Mouse (Mus musculus) myocyte (in vitro differentiated cells): ENCODE measurements at regions not wholly inside any gene's neighbourhood (a gene's known extent, or its start where the extent isn't known, plus 50 kb on each side); places are given as distances from the start of the nearest gene placed in this dataset.

Experiments used
- H3K27me3 ChIP-seq: one replicate; pipeline ENCODE4 v1.6.1; 2011; ENCODE audit not compliant: control insufficient read depth, insufficient read depth, insufficient read length
- H3K36me3 ChIP-seq: one replicate; pipeline ENCODE4 v1.6.1; 2011; ENCODE audit not compliant: control insufficient read depth, insufficient read depth
- H3K4me2 ChIP-seq: one replicate; pipeline ENCODE4 v1.6.1; 2011; ENCODE audit warnings: low read depth, control low read depth
- H3K4me3 ChIP-seq: one replicate; pipeline ENCODE4 v1.5.1; 2011; ENCODE audit warnings: mild to moderate bottlenecking, control low read depth, moderate library complexity
- H3K79me2 ChIP-seq: one replicate; pipeline ENCODE4 v1.6.1; 2011; ENCODE audit not compliant: control insufficient read depth, insufficient read depth
- H3ac ChIP-seq: one replicate; pipeline ENCODE4 v1.6.1; 2011; ENCODE audit not compliant: control insufficient read depth, insufficient read length
- CEBPB ChIP-seq: IDR thresholded peaks from 2 replicates; pipeline ENCODE4 v1.6.1; 2011; ENCODE audit warnings: mild to moderate bottlenecking, moderate library complexity; ENCODE audit not compliant: poor library complexity, insufficient read depth, severe bottlenecking
- E2F4 ChIP-seq: IDR thresholded peaks from one replicate; pipeline ENCODE4 v1.6.1; 2011; ENCODE audit warnings: mild to moderate bottlenecking, control low read depth, moderate library complexity; ENCODE audit not compliant: insufficient read depth
- MAX ChIP-seq: IDR thresholded peaks from one replicate; pipeline ENCODE4 v1.6.1; 2011; ENCODE audit warnings: low read depth, mild to moderate bottlenecking, control low read depth
- MYOD1 ChIP-seq, 3 experiments: IDR thresholded peaks; one replicate each; pipeline ENCODE4 v1.6.1; 2011; ENCODE audit warnings: control low read depth in 2 of 3, low read depth in 2 of 3, mild to moderate bottlenecking in 2 of 3, moderate library complexity in 1 of 3; ENCODE audit not compliant: insufficient read length in 2 of 3, control insufficient read depth in 1 of 3
- MYOG ChIP-seq, 3 experiments: IDR thresholded peaks; one replicate each; pipeline ENCODE4 v1.6.1; 2011; ENCODE audit warnings: control low read depth in 2 of 3, low read depth in 2 of 3, mild to moderate bottlenecking in 2 of 3; ENCODE audit not compliant: insufficient read length in 2 of 3, control insufficient read depth in 1 of 3, insufficient read depth in 1 of 3
- POLR2A ChIP-seq: IDR thresholded peaks from one replicate; pipeline ENCODE4 v1.6.1; 2011; ENCODE audit warnings: low read depth, mild to moderate bottlenecking, control low read depth, moderate library complexity; ENCODE audit not compliant: insufficient read length
- POLR2AphosphoS2 ChIP-seq: IDR thresholded peaks from one replicate; pipeline ENCODE4 v1.6.1; 2011; ENCODE audit warnings: low read depth, control low read depth; ENCODE audit not compliant: insufficient read length
- REST ChIP-seq: IDR thresholded peaks from one replicate; pipeline ENCODE4 v1.6.1; 2011; ENCODE audit warnings: mild to moderate bottlenecking, control low read depth, moderate library complexity; ENCODE audit not compliant: insufficient read depth, insufficient read length
- SRF ChIP-seq: IDR thresholded peaks from one replicate; pipeline ENCODE4 v1.6.1; 2011; ENCODE audit warnings: low read depth; ENCODE audit not compliant: control insufficient read depth, insufficient read length
- TCF12 ChIP-seq: IDR thresholded peaks from one replicate; pipeline ENCODE4 v1.6.1; 2011; ENCODE audit warnings: mild to moderate bottlenecking, control low read depth; ENCODE audit not compliant: poor library complexity, insufficient read depth, severe bottlenecking
- TCF3 ChIP-seq: IDR thresholded peaks from one replicate; pipeline ENCODE4 v1.6.1; 2011; ENCODE audit warnings: low read depth, control low read depth; ENCODE audit not compliant: insufficient read length
- USF1 ChIP-seq: IDR thresholded peaks from one replicate; pipeline ENCODE4 v1.6.1; 2011; ENCODE audit warnings: low read depth, mild to moderate bottlenecking, control low read depth, moderate library complexity

DNA sequence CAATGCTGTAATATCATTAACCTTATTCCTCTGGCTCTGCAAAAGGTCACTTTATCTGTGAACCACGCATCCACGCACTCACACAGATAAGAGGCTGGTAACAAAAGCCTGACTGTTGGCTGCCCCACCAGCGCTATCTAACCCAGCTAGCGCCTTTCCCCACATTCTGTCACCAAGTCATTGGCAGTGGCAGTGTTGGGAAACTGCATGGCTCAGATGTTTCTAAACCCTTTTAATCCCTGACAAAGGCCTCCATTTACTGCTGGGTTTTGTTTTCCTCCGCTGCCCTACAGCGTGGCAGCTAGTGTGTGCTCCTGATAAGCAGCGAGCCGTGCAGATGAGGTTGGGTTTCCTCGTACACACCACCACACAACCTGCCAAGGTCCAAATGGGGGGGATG is 55.7 kb downstream of the Id4 start:
- no peak overlapping the region for H3K4me3 ChIP-seq
- H3K36me3 ChIP-seq = no peaks in the 10 kb centered on the region
- H3ac ChIP-seq = no peak overlapping the region
- H3K27me3 ChIP-seq = peaks cover 6% of the 10 kb centered on the region
- no peaks in the 10 kb centered on the region for H3K79me2 ChIP-seq
- TF ChIP-seq POLR2A (no peak), USF1 (no peak), E2F4 (no peak), TCF12 (no peak), POLR2AphosphoS2 (no peak), MYOG (IDR thresholded peaks at IDR 0.05; ENCODE audit: control insufficient read depth in 1 of 3, insufficient read depth in 1 of 3, insufficient read length in 2 of 3, low read depth in 2 of 3) (no peak), TCF3 (no peak), REST (no peak), SRF (no peak)
- no peak overlapping the region for H3K4me2 ChIP-seq

DNA sequence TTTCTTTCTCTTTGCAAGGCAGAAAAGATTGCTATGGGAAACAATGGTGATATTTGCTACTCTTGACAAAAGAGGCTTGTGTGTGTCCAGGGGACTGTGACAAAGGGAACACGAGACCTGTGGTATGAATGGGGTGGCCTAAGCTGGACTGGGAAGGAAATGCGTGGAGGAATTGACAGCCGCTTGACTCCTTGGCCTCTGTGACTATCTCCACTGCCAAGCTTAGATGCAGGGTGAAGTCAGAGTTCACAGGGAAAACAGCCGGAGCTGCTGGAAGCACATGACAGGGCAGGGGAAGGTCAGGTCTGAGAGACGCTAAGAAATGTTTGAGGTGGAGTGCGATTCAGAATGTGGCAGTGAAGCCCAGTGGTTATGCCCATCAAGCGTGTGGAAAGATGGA is 56.4 kb downstream of the Id4 start:
- Histone ChIP-seq H3ac (no peak overlapping the region), H3K79me2 (no peaks in the 10 kb centered on the region), H3K4me2 (no peak overlapping the region), H3K27me3 (peaks cover 6% of the 10 kb centered on the region), H3K4me3 (no peak overlapping the region), H3K36me3 (no peaks in the 10 kb centered on the region)
- TF ChIP-seq POLR2AphosphoS2 = no peak
- TF ChIP-seq POLR2A = no peak
- no peak for TF ChIP-seq MYOD1 (IDR thresholded peaks at IDR 0.05; ENCODE audit: control insufficient read depth in 1 of 3, insufficient read length in 2 of 3, low read depth in 2 of 3)
- TF ChIP-seq USF1 = no peak
- TF ChIP-seq MAX = no peak
- no peak for TF ChIP-seq TCF12
- TF ChIP-seq TCF3 = no peak
- no peak for TF ChIP-seq CEBPB
- TF ChIP-seq SRF = no peak
- TF ChIP-seq MYOG (IDR thresholded peaks at IDR 0.05; ENCODE audit: control insufficient read depth in 1 of 3, insufficient read depth in 1 of 3, insufficient read length in 2 of 3, low read depth in 2 of 3) = no peak
- no peak for TF ChIP-seq REST
- no peak for TF ChIP-seq E2F4

DNA sequence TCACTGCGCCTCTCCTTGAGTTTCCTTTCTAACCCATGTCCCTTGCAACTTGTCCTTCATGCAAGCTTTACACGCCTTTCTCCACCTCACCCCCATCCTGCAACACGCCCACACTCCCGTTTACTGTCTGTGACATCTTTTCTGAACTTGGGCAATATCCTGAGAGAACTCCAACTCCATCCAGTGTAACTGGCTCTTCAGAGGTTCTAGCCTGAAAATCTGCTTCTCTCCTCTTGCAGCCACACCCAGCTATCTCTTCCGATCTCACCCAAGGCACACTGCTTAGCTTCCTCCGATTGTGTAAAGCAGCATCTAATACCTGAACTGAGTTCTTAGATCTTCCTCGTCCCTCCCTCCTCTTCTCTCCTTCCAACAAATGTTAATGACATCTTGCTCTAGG is 58.0 kb downstream of the Id4 start:
- TF ChIP-seq SRF (no peak), POLR2AphosphoS2 (no peak), REST (no peak), USF1 (no peak), CEBPB (no peak), MAX (no peak), E2F4 (no peak), TCF3 (no peak), MYOD1 (IDR thresholded peaks at IDR 0.05; ENCODE audit: control insufficient read depth in 1 of 3, insufficient read length in 2 of 3, low read depth in 2 of 3) (no peak), POLR2A (no peak), TCF12 (no peak), MYOG (IDR thresholded peaks at IDR 0.05; ENCODE audit: control insufficient read depth in 1 of 3, insufficient read depth in 1 of 3, insufficient read length in 2 of 3, low read depth in 2 of 3) (no peak)
- H3K27me3 ChIP-seq = peaks cover 13% of the 10 kb centered on the region
- no peak overlapping the region for H3K4me3 ChIP-seq
- no peaks in the 10 kb centered on the region for H3K36me3 ChIP-seq
- no peaks in the 10 kb centered on the region for H3K79me2 ChIP-seq
- no peak overlapping the region for H3K4me2 ChIP-seq
- H3ac ChIP-seq = no peak overlapping the region

DNA sequence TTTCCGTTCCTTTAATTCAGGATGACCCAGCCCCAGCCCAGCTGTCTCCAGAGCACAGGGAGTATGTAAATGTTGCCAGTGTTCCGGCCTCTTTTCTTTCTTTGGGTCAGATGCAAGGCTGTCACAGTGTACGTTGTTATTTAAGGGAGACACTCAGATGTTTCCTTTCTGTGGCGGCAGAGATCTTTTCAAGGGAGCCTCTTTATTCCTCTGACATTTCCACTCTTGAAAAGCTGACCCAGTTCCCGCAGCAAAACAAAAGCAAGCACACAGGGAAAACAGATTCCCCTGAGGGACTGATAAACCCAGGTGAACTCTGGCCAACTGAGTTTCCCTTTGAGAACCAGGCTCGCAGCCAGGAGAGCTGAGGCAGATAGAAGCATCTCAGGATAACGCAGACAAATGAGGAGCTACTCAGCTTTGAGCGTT is 63.3 kb downstream of the Id4 start:
- TF ChIP-seq USF1 (no peak), MAX (no peak), SRF (no peak), POLR2AphosphoS2 (no peak), MYOG (IDR thresholded peaks at IDR 0.05; ENCODE audit: control insufficient read depth in 1 of 3, insufficient read depth in 1 of 3, insufficient read length in 2 of 3, low read depth in 2 of 3) (no peak), E2F4 (no peak), TCF3 (no peak), REST (no peak), MYOD1 (IDR thresholded peaks at IDR 0.05; ENCODE audit: control insufficient read depth in 1 of 3, insufficient read length in 2 of 3, low read depth in 2 of 3) (no peak), TCF12 (no peak), CEBPB (no peak), POLR2A (no peak)
- Histone ChIP-seq H3K4me2 (no peak overlapping the region), H3ac (no peak overlapping the region), H3K36me3 (no peaks in the 10 kb centered on the region), H3K79me2 (no peaks in the 10 kb centered on the region), H3K4me3 (no peak overlapping the region), H3K27me3 (peaks cover 20% of the 10 kb centered on the region)

DNA sequence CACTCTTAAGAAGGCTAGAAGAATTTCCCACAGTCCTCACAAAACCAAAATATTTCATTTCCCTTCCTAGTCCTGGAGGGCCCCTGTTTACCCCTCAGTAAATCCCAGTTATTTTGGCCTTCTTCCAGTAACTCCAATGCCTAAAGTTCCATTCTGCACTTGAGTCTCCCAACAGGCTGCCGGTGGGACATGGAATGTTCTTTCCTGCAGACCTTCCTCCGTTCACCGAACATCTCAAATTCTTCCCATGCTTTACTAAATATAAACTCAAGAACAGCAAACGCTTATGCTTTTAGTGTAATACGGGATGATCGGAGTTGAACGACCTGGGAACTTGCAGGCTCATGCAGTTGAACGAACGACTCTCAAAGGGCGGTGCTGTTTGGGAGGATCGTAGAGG is 69.6 kb downstream of the Id4 start:
- Histone ChIP-seq H3K79me2 (no peaks in the 10 kb centered on the region), H3K36me3 (no peaks in the 10 kb centered on the region), H3K4me2 (no peak overlapping the region), H3K27me3 (peaks cover 7% of the 10 kb centered on the region), H3ac (no peak overlapping the region), H3K4me3 (no peak overlapping the region)
- TF ChIP-seq POLR2AphosphoS2 (no peak), USF1 (no peak), MYOD1 (IDR thresholded peaks at IDR 0.05; ENCODE audit: control insufficient read depth in 1 of 3, insufficient read length in 2 of 3, low read depth in 2 of 3) (no peak), MAX (no peak), E2F4 (no peak), MYOG (IDR thresholded peaks at IDR 0.05; ENCODE audit: control insufficient read depth in 1 of 3, insufficient read depth in 1 of 3, insufficient read length in 2 of 3, low read depth in 2 of 3) (no peak), POLR2A (no peak), TCF3 (no peak), CEBPB (no peak), REST (no peak), TCF12 (no peak), SRF (no peak)
